8 mouse cellular contexts compared by ENCODE assay signal in genomic region chr11:69837604-69837951, GRCm38 (mm10). TPM values are rescaled to one million over a fixed set of nuclear protein-coding genes. Genes with fewer than 3 reads are reported as not detected.
DNase-seq lines count a peak whose midpoint lies in the region; ATAC-seq and TF ChIP-seq lines count a peak whose summit lies in the region.

Gene Nlgn2, minus strand, starts transcription at chr11:69837784.

- peak; percentile 66 for ATAC-seq in heart, embryonic 14.5 days (ENCODE audit: insufficient number of reproducible peaks, insufficient read depth, low FRiP score, low read depth)
- ATAC-seq in hindbrain, embryonic 15.5 days (ENCODE audit: low FRiP score, low read depth) = no peak; the same call in 1 of the 2 replicates
- ATAC-seq in liver, embryonic 15.5 days (ENCODE audit: insufficient read depth) = peak; percentile 26

- no peaks in the 10 kb centered on the region for H3K36me3 ChIP-seq in heart, embryonic 14.5 days (ENCODE audit: control insufficient read depth, insufficient read depth, low read length)
- H3K36me3 ChIP-seq in ES-E14 (ENCODE audit: control insufficient read depth, insufficient read depth, low read length, poor library complexity, severe bottlenecking) = no peaks in the 10 kb centered on the region
- peaks cover 15% of the 10 kb centered on the region for H3K36me3 ChIP-seq in embryonic facial prominence, embryonic 10.5 days (replicated peaks)
- H3K36me3 ChIP-seq in hindbrain, embryonic 15.5 days = peaks cover 8% of the 10 kb centered on the region
- H3K36me3 ChIP-seq in liver, embryonic 15.5 days (replicated peaks) = 0 out of 2 replicates have a peak, but pooled peaks cover 4% of the 10 kb centered on the region

- peak within 1 kb of the TSS; percentile 67 to 73 for H3K4me3 ChIP-seq in heart, embryonic 14.5 days (ENCODE audit: control insufficient read depth in 1 of 2, insufficient read depth in 1 of 2, low read depth in 1 of 2, low read length in 2 of 2)
- peak within 1 kb of the TSS; percentile 85 to 100 for H3K4me3 ChIP-seq in ES-E14 (ENCODE audit: insufficient read depth in 1 of 2, low read depth in 1 of 2, low read length in 2 of 2, poor library complexity in 1 of 2, severe bottlenecking in 1 of 2)
- peak within 1 kb of the TSS; percentile 88 for H3K4me3 ChIP-seq in embryonic facial prominence, embryonic 10.5 days
- peak within 1 kb of the TSS; percentile 91 for H3K4me3 ChIP-seq in hindbrain, embryonic 15.5 days
- peak within 1 kb of the TSS; percentile 78 for H3K4me3 ChIP-seq in liver, embryonic 15.5 days (replicated peaks)

- DNase-seq in heart, adult 8-10 months (ENCODE audit: low spot score) = no peak
- no peak for DNase-seq in ES-E14 (ENCODE audit: low read depth, low spot score)
- DNase-seq in embryonic facial prominence, embryonic 10.5 days (ENCODE audit: low spot score) = no peak
- no peak for DNase-seq in testis, postnatal 14 days (ENCODE audit: low spot score)
- no peak for DNase-seq in kidney, postnatal 10 days

- in situ Hi-C loops in ES-E14 (cut with MboI; ENCODE audit: low sequenced_read_pairs in 2 of 2, unreplicated experiment in 2 of 2) = no loop called here

- 1% methylated on average over 12 of the region's 32 CpGs for WGBS in heart, embryonic 14.5 days
- under 1% methylated on average over 32 of the region's 32 CpGs for WGBS in embryonic facial prominence, embryonic 10.5 days
- WGBS in hindbrain, embryonic 15.5 days = under 1% methylated on average over 31 of the region's 32 CpGs
- WGBS in liver, embryonic 15.5 days (ENCODE audit: insufficient replicate concordance) = 0% methylated on average over 32 of the region's 32 CpGs

- peak within 1 kb of the TSS; percentile 67 to 83 for H3K27ac ChIP-seq in heart, embryonic 14.5 days (replicated peaks in 1 of 2; ENCODE audit: control insufficient read depth in 1 of 2, insufficient read depth in 1 of 2, low read depth in 2 of 2, low read length in 2 of 2)
- peak within 1 kb of the TSS; percentile 19 for H3K27ac ChIP-seq in ES-E14 (ENCODE audit: insufficient read depth, low read depth, low read length, poor library complexity, severe bottlenecking)
- peak within 1 kb of the TSS; percentile 90 for H3K27ac ChIP-seq in embryonic facial prominence, embryonic 10.5 days (replicated peaks)
- H3K27ac ChIP-seq in hindbrain, embryonic 15.5 days (replicated peaks) = peak within 1 kb of the TSS; percentile 97
- H3K27ac ChIP-seq in liver, embryonic 15.5 days (replicated peaks) = peak within 1 kb of the TSS; percentile 92

- peaks cover 3 to 24% of the 10 kb centered on the region in 2 experiments; a peak in 3 of 4 replicates for H3K4me1 ChIP-seq in heart, embryonic 14.5 days (ENCODE audit: control insufficient read depth in 2 of 2, insufficient read depth in 2 of 2, low read length in 2 of 2)
- H3K4me1 ChIP-seq in ES-E14 (ENCODE audit: control insufficient read depth in 2 of 2, insufficient read depth in 2 of 2, low read length in 2 of 2, poor library complexity in 1 of 2) = peaks cover 0 to 1% of the 10 kb centered on the region in 2 experiments; a peak in 1 of 4 replicates
- H3K4me1 ChIP-seq in embryonic facial prominence, embryonic 10.5 days = peaks cover 58% of the 10 kb centered on the region
- peaks cover 41% of the 10 kb centered on the region for H3K4me1 ChIP-seq in hindbrain, embryonic 15.5 days (replicated peaks)
- peaks cover 67% of the 10 kb centered on the region for H3K4me1 ChIP-seq in liver, embryonic 15.5 days (replicated peaks)

- H3K4me2 ChIP-seq in heart, embryonic 14.5 days (ENCODE audit: low read length) = peak within 1 kb of the TSS; percentile 89
- H3K4me2 ChIP-seq in hindbrain, embryonic 15.5 days = peak within 1 kb of the TSS; percentile 96
- H3K4me2 ChIP-seq in liver, embryonic 15.5 days = peak within 1 kb of the TSS; percentile 95

- H3K9me3 ChIP-seq in heart, embryonic 14.5 days (ENCODE audit: control insufficient read depth, low read length) = no peaks in the 10 kb centered on the region
- H3K9me3 ChIP-seq in ES-E14 (ENCODE audit: control insufficient read depth, insufficient read depth, low read depth, low read length) = no peaks in the 10 kb centered on the region
- H3K9me3 ChIP-seq in embryonic facial prominence, embryonic 10.5 days = no peaks in the 10 kb centered on the region
- H3K9me3 ChIP-seq in hindbrain, embryonic 15.5 days = no peaks in the 10 kb centered on the region
- no peaks in the 10 kb centered on the region for H3K9me3 ChIP-seq in liver, embryonic 15.5 days (replicated peaks)

- peak within 1 kb of the TSS; percentile 79 for H3K9ac ChIP-seq in heart, embryonic 14.5 days (ENCODE audit: low read length)
- peak within 1 kb of the TSS; percentile 77 for H3K9ac ChIP-seq in ES-E14 (ENCODE audit: insufficient read depth, low read depth, low read length, poor library complexity, severe bottlenecking)
- peak within 1 kb of the TSS; percentile 97 for H3K9ac ChIP-seq in hindbrain, embryonic 15.5 days
- H3K9ac ChIP-seq in liver, embryonic 15.5 days = peak within 1 kb of the TSS; percentile 81

- peaks cover 43% of the 10 kb centered on the region for H3K27me3 ChIP-seq in heart, embryonic 14.5 days (ENCODE audit: control insufficient read depth, insufficient read depth, low read length)
- H3K27me3 ChIP-seq in embryonic facial prominence, embryonic 10.5 days (replicated peaks; ENCODE audit: low read depth, poor library complexity, severe bottlenecking) = peaks cover 44% of the 10 kb centered on the region
- H3K27me3 ChIP-seq in hindbrain, embryonic 15.5 days = no peaks in the 10 kb centered on the region
- peaks cover 53% of the 10 kb centered on the region for H3K27me3 ChIP-seq in liver, embryonic 15.5 days

TF ChIP-seq in ES-E14, 5 proteins besides CTCF, POLR2A, EP300 and RAD21:
- TF ChIP-seq CHD2 (IDR thresholded peaks at IDR 0.05; ENCODE audit: low read depth, low read length) (no peak), HCFC1 (IDR thresholded peaks at IDR 0.05; ENCODE audit: borderline replicate concordance, insufficient read depth, low read length) (no peak), ZC3H11A (IDR thresholded peaks at IDR 0.05; ENCODE audit: borderline replicate concordance, low read depth, low read length) (no peak), ZNF384 (IDR thresholded peaks at IDR 0.05; ENCODE audit: low read depth, low read length) (no peak), MAFK (IDR thresholded peaks at IDR 0.05; ENCODE audit: insufficient read depth, low read depth, low read length) (no peak)

RNA-seq across cellular contexts. Expression of gene Nlgn2, which starts in this region (rescaled TPM):
- 2.4 and 2.6 TPM in 2 replicates for polyA plus RNA-seq in heart, embryonic 14.5 days (2014; fragmentation: Nextera tagmentation; extraction: Ambion mirVana)
- 1 to 10 TPM; 3.1 to 6.9 (median 4.3) TPM for total RNA-seq in heart, adult 8-10 months (2022)
- total RNA-seq in ES-E14 (2012; rRNA removed) = 8.9 and 9.5 TPM in 2 replicates
- polyA plus RNA-seq in embryonic facial prominence, embryonic 10.5 days (2016; fragmentation: Nextera tagmentation; extraction: Ambion mirVana) = 4.7 and 5.4 TPM in 2 replicates
- polyA plus RNA-seq in hindbrain, embryonic 15.5 days (2015; fragmentation: Nextera tagmentation; extraction: Ambion mirVana) = 20.9 and 21.0 TPM in 2 replicates
- polyA plus RNA-seq in liver, embryonic 15.5 days (2015; fragmentation: Nextera tagmentation; extraction: Ambion mirVana) = 0.54 and 0.64 TPM in 2 replicates

Comparison
In these comparisons a context has a peak if more than half of its experiments do, and no peak if none do; other contexts are left out.
1. Peak in ATAC-seq, H3K4me3 ChIP-seq, H3K27ac ChIP-seq, H3K9ac ChIP-seq and H3K4me2 ChIP-seq in liver, embryonic 15.5 days; RNA of the gene not detected or under 1 TPM.
2. H3K27ac ChIP-seq: peak in every context shown above with its lines; median percentile 97 in hindbrain, embryonic 15.5 days; 92 in liver, embryonic 15.5 days; 90 in embryonic facial prominence, embryonic 10.5 days; 75 in heart, embryonic 14.5 days; 19 in ES-E14.